Mouse (Mus musculus): ENCODE results near the gene Glb1l.

- TF ChIP-seq POLR2A (IDR thresholded peaks at IDR 0.05; ENCODE audit: borderline replicate concordance, low read depth, low read length): no peak
- no peak for TF ChIP-seq CTCF (IDR thresholded peaks at IDR 0.05; ENCODE audit: low read depth, low read length)
Measured at GRCm38 (mm10) chr1:75227653-75228052, 17.0 kb upstream of the Glb1l start.

Measured in bone marrow macrophage, adult 2 months (primary cell).